Mouse (Mus musculus): ENCODE measurements around the gene Vav2. TPM values are rescaled to one million over a fixed set of nuclear protein-coding genes. Genes with fewer than 3 reads are reported as not detected.
A peak's percentile ranks its signal among the peaks of the same experiment; 100 is the strongest.

Vav2 gene
- total RNA-seq (2022): 1 to 10 TPM; 2.0 to 2.2 (median 2.0) TPM

DNA sequence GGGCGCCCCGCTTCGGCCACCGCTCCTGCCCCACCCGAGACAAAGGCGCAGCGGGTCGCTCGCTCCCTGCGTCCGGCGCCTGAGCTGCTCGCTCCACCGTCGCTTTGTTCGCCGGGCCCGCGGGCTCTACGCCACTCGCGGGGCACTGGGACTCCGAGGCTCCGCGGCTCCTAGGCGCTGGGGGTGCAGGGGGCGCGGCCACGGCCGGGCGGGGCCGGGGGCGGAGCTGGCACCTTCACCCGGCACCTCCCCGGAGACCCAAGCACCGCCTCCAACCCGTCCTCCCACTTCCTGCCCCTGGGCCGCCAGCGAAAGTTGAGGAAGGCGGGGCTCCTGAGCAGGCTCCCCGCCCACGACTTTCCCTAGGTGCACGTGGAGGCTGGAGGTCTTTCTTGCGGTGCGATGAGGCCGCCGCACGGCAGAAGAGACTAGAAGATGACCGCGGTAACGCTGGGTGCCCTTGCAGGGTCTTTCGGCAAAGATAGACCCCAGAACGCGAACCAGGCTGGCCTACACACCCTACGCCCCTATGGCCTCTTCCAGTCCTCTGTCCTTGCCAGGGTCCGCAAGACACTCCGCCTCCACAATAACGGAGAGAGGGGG lies at the start of gene Vav2:
Gene Vav2, minus strand, starts transcription at position 179 of the 603 bp plus-strand sequence.
- peak; percentile 78 to 88 for DNase-seq (ENCODE audit: low spot score in 2 of 2)

- peak; percentile 89 to 94 for DNase-seq (ENCODE audit: low spot score in 2 of 2)
These were observed 48.9 kb upstream of the Vav2 start for GRCm38 (mm10) chr2:27475495-27476302.

- DNase-seq (ENCODE audit: low spot score in 2 of 2): peak in 1 of 2 experiments; percentile 34
These were observed 48.0 kb upstream of the Vav2 start for GRCm38 (mm10) chr2:27474621-27475484.

- no peak for DNase-seq (ENCODE audit: low spot score in 2 of 2)
These were observed 47.1 kb upstream of the Vav2 start for GRCm38 (mm10) chr2:27473911-27474310.

DNA sequence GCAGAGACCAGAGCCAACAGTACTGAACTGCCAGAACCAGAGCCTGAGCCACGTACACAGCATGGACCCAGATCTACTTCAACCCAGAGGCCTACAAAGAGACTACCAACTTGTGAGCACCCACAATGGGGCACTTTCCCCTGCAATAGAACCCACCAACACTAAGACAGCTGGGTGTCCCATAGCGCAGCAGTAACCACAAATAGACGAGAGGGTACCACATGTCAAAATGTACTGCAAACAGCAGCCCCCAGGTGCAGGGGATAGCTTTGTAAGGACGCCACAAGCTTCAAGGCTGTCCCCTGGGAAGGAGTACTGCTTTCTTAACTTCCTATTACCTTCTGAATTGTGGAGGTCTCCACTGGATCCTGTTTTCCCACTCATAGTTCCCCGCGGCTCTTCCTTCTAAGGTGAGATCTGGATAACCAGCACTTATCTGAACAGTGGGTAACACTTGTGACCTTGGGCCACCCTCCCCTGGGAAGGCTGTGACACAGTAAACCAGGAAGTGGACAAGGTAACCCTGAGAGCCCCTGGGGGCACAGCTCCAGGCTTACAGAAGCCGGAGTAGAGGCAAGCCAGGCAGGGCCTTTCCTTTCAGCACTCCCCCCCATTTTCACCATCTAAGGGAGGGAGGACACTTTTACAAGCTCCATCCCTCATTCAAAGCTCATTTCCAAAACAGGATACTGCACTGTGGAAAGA lies 46.4 kb upstream of the Vav2 start:
- no peak for DNase-seq (ENCODE audit: low spot score in 2 of 2)

- DNase-seq (ENCODE audit: low spot score in 2 of 2): peak; percentile 54 to 58
These were observed 44.3 kb upstream of the Vav2 start for GRCm38 (mm10) chr2:27471170-27471584.

- DNase-seq (ENCODE audit: low spot score in 2 of 2): no peak
These were observed 43.7 kb upstream of the Vav2 start for GRCm38 (mm10) chr2:27470535-27470934.

- no peak for DNase-seq (ENCODE audit: low spot score in 2 of 2)
These were observed 43.1 kb upstream of the Vav2 start for GRCm38 (mm10) chr2:27469991-27470355.

DNA sequence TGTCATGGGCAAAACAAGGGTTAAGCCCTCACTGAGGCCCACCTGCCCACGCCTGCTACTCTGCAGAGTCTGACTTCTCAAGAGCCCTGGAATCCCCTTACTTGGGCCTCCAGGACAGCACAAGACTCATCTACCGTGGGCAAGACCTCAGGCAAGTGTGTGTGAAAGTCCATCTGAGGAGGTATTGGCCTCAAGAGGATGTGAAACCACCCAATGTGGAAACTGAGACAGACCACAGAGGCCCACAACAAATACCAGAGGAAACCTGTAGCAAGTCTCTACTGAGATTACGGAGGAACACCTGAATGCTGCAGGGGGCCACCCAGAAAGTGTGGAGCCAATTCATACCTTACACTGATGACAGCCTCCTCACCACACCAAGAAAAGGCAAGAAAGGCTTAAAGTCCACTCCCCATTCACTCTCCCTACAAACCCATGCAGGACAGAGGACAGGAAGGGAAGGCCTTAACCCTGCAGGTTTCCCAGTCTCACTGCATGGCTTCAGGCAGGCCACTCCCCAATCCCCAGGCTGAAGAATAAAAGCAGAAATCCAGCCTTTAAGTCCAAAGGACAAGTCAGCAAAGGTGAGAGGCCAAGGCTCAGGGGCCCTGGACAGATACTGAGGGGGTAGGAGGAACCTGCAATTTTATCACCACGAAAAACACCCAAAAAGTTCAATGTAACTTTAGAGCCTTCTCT lies 42.6 kb upstream of the Vav2 start:
- DNase-seq (ENCODE audit: low spot score in 2 of 2): no peak

GRCm38 (mm10) chr2:27462901-27463300 lies 36.1 kb upstream of the Vav2 start:
- DNase-seq (ENCODE audit: low spot score in 2 of 2): no peak

GRCm38 (mm10) chr2:27461881-27462660 lies 35.2 kb upstream of the Vav2 start:
- DNase-seq (ENCODE audit: low spot score in 2 of 2): no peak

DNA sequence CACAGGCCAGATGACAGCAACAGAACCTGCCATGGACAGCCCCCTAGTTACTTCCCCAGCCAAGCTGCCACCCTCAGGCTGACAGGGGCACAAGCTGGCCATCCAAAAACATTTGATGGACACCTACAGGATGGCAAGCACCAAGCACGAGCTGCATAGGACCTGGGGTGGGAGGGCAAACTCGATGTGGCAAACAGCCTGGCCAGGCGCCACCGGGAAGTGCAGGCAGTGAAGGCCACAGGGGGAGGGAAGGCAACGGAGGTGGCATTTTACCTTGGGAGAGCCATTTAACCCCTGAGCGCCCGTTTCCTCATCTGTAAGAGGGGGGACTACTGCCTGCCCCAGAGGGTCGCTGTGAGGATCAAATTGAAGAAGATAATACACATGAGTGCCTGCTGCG lies 33.8 kb upstream of the Vav2 start:
- DNase-seq (ENCODE audit: low spot score in 2 of 2): no peak

DNA sequence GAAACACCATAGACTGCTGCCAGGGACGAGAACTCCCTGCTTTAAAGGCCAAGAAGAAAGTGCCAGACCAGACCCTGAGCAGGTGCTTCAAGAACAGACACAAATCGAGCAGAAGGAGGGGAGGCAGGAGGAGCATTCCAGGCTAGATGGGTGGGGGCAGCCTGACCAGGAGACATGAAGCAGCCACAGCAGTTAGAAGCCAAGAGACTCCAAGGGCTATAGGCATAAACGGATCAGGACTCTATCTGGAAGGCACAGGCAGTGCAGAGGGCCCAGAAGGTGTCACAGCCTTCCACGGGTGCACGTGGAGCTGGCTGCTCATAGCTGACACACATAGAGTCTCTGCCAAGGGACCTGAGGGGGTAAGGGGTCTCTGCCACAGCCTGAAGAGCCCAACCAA lies 33.3 kb upstream of the Vav2 start:
- no peak for DNase-seq (ENCODE audit: low spot score in 2 of 2)

GRCm38 (mm10) chr2:27459735-27460134 lies 32.9 kb upstream of the Vav2 start:
- no peak for DNase-seq (ENCODE audit: low spot score in 2 of 2)

GRCm38 (mm10) chr2:27450226-27450625 lies 23.4 kb upstream of the Vav2 start:
- no peak for DNase-seq (ENCODE audit: low spot score in 2 of 2)

DNA sequence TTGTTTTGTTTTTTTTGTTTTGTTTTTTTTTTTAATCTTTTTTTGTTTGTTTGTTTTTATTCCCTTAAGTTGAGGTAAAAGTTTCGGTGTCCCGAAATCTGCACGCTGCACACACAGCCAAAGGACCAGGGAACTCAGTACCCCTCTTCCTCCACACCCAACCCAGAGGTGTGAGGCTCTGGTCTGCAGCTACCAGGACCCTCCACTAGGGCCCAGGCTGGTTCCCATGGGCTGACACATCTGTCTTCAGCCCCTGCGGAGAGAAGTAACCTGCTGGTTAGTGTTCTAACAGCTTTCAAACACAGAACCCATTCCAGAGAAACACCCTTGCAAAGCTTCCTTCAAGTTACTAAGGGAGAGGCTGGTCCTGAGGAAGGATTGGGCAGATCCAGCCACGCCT lies 20.9 kb upstream of the Vav2 start:
- no peak for DNase-seq (ENCODE audit: low spot score in 2 of 2)

DNA sequence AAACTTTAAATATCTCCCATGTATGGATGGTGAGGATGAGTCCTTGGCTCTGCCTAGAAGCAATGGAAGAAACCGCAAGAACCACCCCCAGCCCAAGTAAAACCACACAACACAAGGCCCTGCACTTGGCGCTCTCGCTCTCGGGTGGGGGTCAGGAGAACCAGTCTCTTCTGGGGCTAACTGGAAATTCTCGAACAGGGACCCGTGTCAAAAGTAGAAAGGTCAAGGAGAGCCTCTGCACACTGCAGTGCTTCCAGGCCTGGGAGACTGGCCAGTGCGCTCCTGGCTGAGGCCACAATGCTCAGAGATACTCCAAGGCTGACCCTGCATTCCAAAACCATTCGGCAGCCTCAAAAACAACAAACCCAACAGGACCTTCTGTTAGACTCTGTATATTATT lies 20.0 kb upstream of the Vav2 start:
- no peak for DNase-seq (ENCODE audit: low spot score in 2 of 2)

- no peak for DNase-seq (ENCODE audit: low spot score in 2 of 2)
These were observed 19.1 kb upstream of the Vav2 start for GRCm38 (mm10) chr2:27445910-27446309.

- no peak for DNase-seq (ENCODE audit: low spot score in 2 of 2)
These were observed 16.5 kb upstream of the Vav2 start for GRCm38 (mm10) chr2:27443450-27443708.

DNA sequence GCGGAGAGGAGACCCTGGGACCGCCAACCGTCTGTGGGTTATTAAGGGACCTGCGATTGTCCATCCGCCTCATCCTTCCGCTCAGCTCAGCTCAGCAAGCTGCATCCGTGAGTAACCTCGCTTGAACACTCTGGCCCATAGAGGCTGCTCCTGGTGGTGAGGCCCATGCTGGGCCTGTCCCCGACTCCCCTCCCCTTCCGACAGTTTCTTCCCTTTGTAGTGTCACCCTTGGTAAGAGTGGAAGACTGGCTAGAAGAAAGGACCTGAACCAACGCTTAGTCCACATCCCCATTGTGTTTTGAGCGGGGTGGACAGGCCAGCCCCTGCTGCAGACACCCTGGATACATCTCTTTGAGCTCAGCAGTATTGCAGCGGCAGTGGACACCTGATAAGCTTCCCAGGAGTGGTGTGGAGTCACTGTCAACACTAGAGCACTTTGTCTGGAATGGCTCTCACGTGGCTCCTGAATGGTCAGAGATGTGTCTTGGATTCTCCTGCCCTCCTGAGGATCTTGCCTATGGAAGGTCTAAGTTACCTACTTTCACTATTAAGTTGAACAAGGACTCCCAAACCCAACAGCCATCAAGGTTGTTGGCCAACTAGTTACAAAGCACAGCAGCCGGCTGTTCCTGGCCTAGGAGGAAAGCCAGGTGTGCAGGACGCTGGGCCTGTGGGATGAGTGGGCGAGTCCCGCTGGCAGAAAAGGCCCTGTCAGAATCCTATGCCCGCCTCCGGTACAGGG lies 16.0 kb upstream of the Vav2 start:
- DNase-seq (ENCODE audit: low spot score in 2 of 2): no peak
